Mouse (Mus musculus) kidney, adult 11 months (tissue): ENCODE measurements around the gene Pdcd10.

ENCODE experiments used
- DNase-seq: peaks from one replicate; pipeline ENCODE4 v3.0.0; 2022

Pdcd10 gene

GRCm38 (mm10) chr3:75556695-75557291, at the start of gene Pdcd10:
Pdcd10 (minus strand) TSS chr3:75556856.
- DNase-seq, result peak; percentile 100

- no peak for DNase-seq
These were observed 28.2 kb upstream of the Pdcd10 start for GRCm38 (mm10) chr3:75584898-75585297.

GRCm38 (mm10) chr3:75583293-75583692, 26.6 kb upstream of the Pdcd10 start:
- DNase-seq, result no peak

GRCm38 (mm10) chr3:75579352-75579751, 22.7 kb upstream of the Pdcd10 start:
- no peak for DNase-seq

- DNase-seq, result no peak
These were observed 18.9 kb upstream of the Pdcd10 start for GRCm38 (mm10) chr3:75575582-75575981.

- DNase-seq, result no peak
These were observed 17.4 kb upstream of the Pdcd10 start for GRCm38 (mm10) chr3:75574074-75574473.

- peak; percentile 93 for DNase-seq
These were observed 636 bp upstream of the Pdcd10 start, which contains the start of gene Serpini1 for GRCm38 (mm10) chr3:75557292-75557691. Serpini1 (plus strand) TSS chr3:75557547.

- no peak for DNase-seq
These were observed 448 bp downstream of the Pdcd10 start for GRCm38 (mm10) chr3:75556121-75556694.

GRCm38 (mm10) chr3:75551248-75551647, 5.4 kb downstream of the Pdcd10 start:
- no peak for DNase-seq

GRCm38 (mm10) chr3:75544287-75544686, 12.4 kb downstream of the Pdcd10 start:
- no peak for DNase-seq

- peak; percentile 27 for DNase-seq
These were observed 13.8 kb downstream of the Pdcd10 start for GRCm38 (mm10) chr3:75542852-75543251.

GRCm38 (mm10) chr3:75541259-75541658, 15.4 kb downstream of the Pdcd10 start:
- no peak for DNase-seq

- no peak for DNase-seq
These were observed 22.4 kb downstream of the Pdcd10 start for GRCm38 (mm10) chr3:75534045-75534834.

- DNase-seq, result no peak
These were observed 25.6 kb downstream of the Pdcd10 start for GRCm38 (mm10) chr3:75531074-75531473.

- DNase-seq, result no peak
These were observed 34.1 kb downstream of the Pdcd10 start for GRCm38 (mm10) chr3:75522527-75522926.

- DNase-seq, result no peak
These were observed 35.3 kb downstream of the Pdcd10 start for GRCm38 (mm10) chr3:75521314-75521713.

- DNase-seq, result peak; percentile 5
These were observed 38.9 kb downstream of the Pdcd10 start for GRCm38 (mm10) chr3:75517631-75518250.

- no peak for DNase-seq
These were observed 57.4 kb downstream of the Pdcd10 start for GRCm38 (mm10) chr3:75498961-75499960.

- peak; percentile 22 for DNase-seq
These were observed 63.7 kb downstream of the Pdcd10 start for GRCm38 (mm10) chr3:75492913-75493312.

GRCm38 (mm10) chr3:75482056-75482455, 74.6 kb downstream of the Pdcd10 start, which contains the start of gene Wdr49:
Wdr49 (minus strand) TSS chr3:75482156.
- DNase-seq, result no peak

- no peak for DNase-seq
These were observed 81.5 kb downstream of the Pdcd10 start for GRCm38 (mm10) chr3:75475106-75475505.

- DNase-seq, result no peak
These were observed 82.0 kb downstream of the Pdcd10 start for GRCm38 (mm10) chr3:75474657-75475056.
